Mouse (Mus musculus) lung, embryonic 15.5 days (tissue): ENCODE results near the gene Tnip2. TPM values are rescaled to one million over a fixed set of nuclear protein-coding genes. Genes with fewer than 3 reads are reported as not detected.

Experiments used
- ATAC-seq: fragments of 200-750 bp; cut with Nextera tagmentation; 2 replicates; pipeline ENCODE4 v1.8.0; 2017; ENCODE audit warnings: moderate number of reproducible peaks, borderline replicate concordance; ENCODE audit not compliant: low FRiP score, low TSS enrichment; ENCODE audit errors: extremely low read depth
- H3K27ac ChIP-seq: fragments of 300-500 bp; sonication (generic); 2 replicates; pipeline ENCODE4 v1.5.1; 2015; ENCODE audit warnings: moderate library complexity, mild to moderate bottlenecking, inconsistent platforms
- H3K27me3 ChIP-seq: fragments of 300-500 bp; sonication (generic); 2 replicates; pipeline ENCODE4 v1.6.1; 2015; ENCODE audit warnings: inconsistent platforms
- H3K36me3 ChIP-seq: fragments of 300-500 bp; sonication (generic); 2 replicates; pipeline ENCODE4 v1.6.1; 2015; ENCODE audit warnings: inconsistent platforms
- H3K4me1 ChIP-seq: fragments of 300-500 bp; sonication (generic); 2 replicates; pipeline ENCODE4 v1.6.1; 2015; ENCODE audit warnings: inconsistent platforms
- H3K4me2 ChIP-seq: fragments of 300-500 bp; sonication (generic); 2 replicates; pipeline ENCODE4 v1.6.1; 2015; ENCODE audit warnings: inconsistent platforms, mild to moderate bottlenecking, moderate library complexity
- H3K4me3 ChIP-seq: fragments of 300-500 bp; sonication (generic); 2 replicates; pipeline ENCODE4 v1.5.1; 2015; ENCODE audit warnings: mild to moderate bottlenecking, inconsistent platforms
- H3K9ac ChIP-seq: fragments of 300-500 bp; sonication (generic); 2 replicates; pipeline ENCODE4 v1.6.1; 2015; ENCODE audit warnings: inconsistent platforms
- H3K9me3 ChIP-seq: fragments of 300-500 bp; sonication (generic); 2 replicates; pipeline ENCODE4 v1.6.1; 2016; ENCODE audit warnings: inconsistent platforms
- WGBS: fragments of 180-500 bp; shearing (Covaris S2); methylation state at CpG from one replicate; pipeline ENCODE4 v1.1.7; 2015; 5-methylcytosine and 5-hydroxymethylcytosine counted together
- polyA plus RNA-seq: library from polyadenylated mRNA; unstranded; fragments of >200 nt; fragmentation: Nextera tagmentation; extraction: Ambion mirVana; gene quantifications from 2 replicates; pipeline ENCODE4 v1.2.1, GENCODE M21; 2015

Tnip2 gene
- polyA plus RNA-seq, 1 experiment from 2014 or later = 21.5 TPM

- Histone ChIP-seq H3K4me3 (no peak overlapping the region), H3K9ac (no peak overlapping the region), H3K27ac (no peak overlapping the region), H3K4me2 (no peak overlapping the region), H3K36me3 (no peaks in the 10 kb centered on the region), H3K4me1 (no peaks in the 10 kb centered on the region), H3K9me3 (no peaks in the 10 kb centered on the region), H3K27me3 (no peaks in the 10 kb centered on the region)
- no peak for ATAC-seq
- 64% methylated on average over 5 of the region's 5 CpGs for WGBS
Observed at GRCm38 (mm10) chr5:34534776-34535581, 21.2 kb upstream of the Tnip2 start.

- Histone ChIP-seq H3K4me2 (no peak overlapping the region), H3K27me3 (no peaks in the 10 kb centered on the region), H3K9me3 (no peaks in the 10 kb centered on the region), H3K27ac (no peak overlapping the region), H3K4me3 (no peak overlapping the region), H3K9ac (no peak overlapping the region), H3K4me1 (no peaks in the 10 kb centered on the region), H3K36me3 (no peaks in the 10 kb centered on the region)
- ATAC-seq = no peak
- WGBS = 62% methylated on average over 3 of the region's 3 CpGs
Observed at GRCm38 (mm10) chr5:34533820-34534219, 20.0 kb upstream of the Tnip2 start.

- ATAC-seq = no peak
- Histone ChIP-seq H3K36me3 (no peaks in the 10 kb centered on the region), H3K27ac (no peak overlapping the region), H3K9me3 (no peaks in the 10 kb centered on the region), H3K4me1 (no peaks in the 10 kb centered on the region), H3K4me2 (no peak overlapping the region), H3K4me3 (no peak overlapping the region), H3K27me3 (no peaks in the 10 kb centered on the region), H3K9ac (no peak overlapping the region)
- WGBS = 71% methylated on average over 5 of the region's 5 CpGs
Observed at GRCm38 (mm10) chr5:34533066-34533465, 19.3 kb upstream of the Tnip2 start.

GRCm38 (mm10) chr5:34530687-34531086, 16.9 kb upstream of the Tnip2 start:
- Histone ChIP-seq H3K4me3 (no peak overlapping the region), H3K27me3 (no peaks in the 10 kb centered on the region; the same call in 1 of the 2 replicates), H3K9me3 (no peaks in the 10 kb centered on the region), H3K4me2 (no peak overlapping the region), H3K4me1 (0 out of 2 replicates have a peak, but pooled peaks cover 8% of the 10 kb centered on the region), H3K27ac (no peak overlapping the region), H3K36me3 (no peaks in the 10 kb centered on the region), H3K9ac (no peak overlapping the region)
- ATAC-seq = no peak
- WGBS = 46% methylated on average over 4 of the region's 4 CpGs

GRCm38 (mm10) chr5:34530116-34530515, 16.3 kb upstream of the Tnip2 start:
- Histone ChIP-seq H3K9me3 (no peaks in the 10 kb centered on the region), H3K27ac (no peak overlapping the region), H3K9ac (no peak overlapping the region), H3K27me3 (no peaks in the 10 kb centered on the region; the same call in 1 of the 2 replicates), H3K4me2 (no peak overlapping the region), H3K4me1 (0 out of 2 replicates have a peak, but pooled peaks cover 9% of the 10 kb centered on the region), H3K36me3 (no peaks in the 10 kb centered on the region), H3K4me3 (no peak overlapping the region)
- no peak for ATAC-seq
- WGBS = 57% methylated on average over 5 of the region's 5 CpGs

GRCm38 (mm10) chr5:34528724-34529123, 14.9 kb upstream of the Tnip2 start:
- H3K9ac ChIP-seq = no peak overlapping the region
- ATAC-seq = no peak
- 73% methylated on average over 5 of the region's 5 CpGs for WGBS
- H3K27me3 ChIP-seq = no peaks in the 10 kb centered on the region; the same call in 1 of the 2 replicates
- H3K4me3 ChIP-seq = no peak overlapping the region
- H3K36me3 ChIP-seq = no peaks in the 10 kb centered on the region
- H3K4me2 ChIP-seq = no peak overlapping the region
- H3K27ac ChIP-seq = no peak overlapping the region
- H3K9me3 ChIP-seq = no peaks in the 10 kb centered on the region
- H3K4me1 ChIP-seq = 0 out of 2 replicates have a peak, but pooled peaks cover 9% of the 10 kb centered on the region

- no peak overlapping the region for H3K4me2 ChIP-seq
Observed at GRCm38 (mm10) chr5:34527352-34527751, 13.6 kb upstream of the Tnip2 start.

GRCm38 (mm10) chr5:34526477-34526775, 12.6 kb upstream of the Tnip2 start:
- no peaks in the 10 kb centered on the region for H3K9me3 ChIP-seq
- 0 out of 2 replicates have a peak, but pooled peaks cover 9% of the 10 kb centered on the region for H3K4me1 ChIP-seq
- no peak overlapping the region for H3K9ac ChIP-seq
- ATAC-seq = no peak
- H3K4me2 ChIP-seq = peak overlapping the region; percentile 91
- H3K27ac ChIP-seq = no peak overlapping the region
- no peaks in the 10 kb centered on the region for H3K36me3 ChIP-seq
- 41% methylated on average over 5 of the region's 5 CpGs for WGBS
- H3K27me3 ChIP-seq = no peaks in the 10 kb centered on the region; the same call in 1 of the 2 replicates
- H3K4me3 ChIP-seq = peak overlapping the region; percentile 61

More at GRCm38 (mm10) chr5:34527352-34527751, 13.6 kb upstream of the Tnip2 start:
- Histone ChIP-seq H3K9ac (no peak overlapping the region), H3K4me1 (0 out of 2 replicates have a peak, but pooled peaks cover 9% of the 10 kb centered on the region), H3K36me3 (no peaks in the 10 kb centered on the region), H3K4me3 (no peak overlapping the region), H3K9me3 (no peaks in the 10 kb centered on the region), H3K27me3 (no peaks in the 10 kb centered on the region; the same call in 1 of the 2 replicates), H3K27ac (no peak overlapping the region)
- no peak for ATAC-seq
- 84% methylated on average over 2 of the region's 2 CpGs for WGBS

GRCm38 (mm10) chr5:34525663-34526476, 12.1 kb upstream of the Tnip2 start, which contains the start of gene Sh3bp2:
Gene Sh3bp2, plus strand, starts transcription at chr5:34525838.
- Histone ChIP-seq H3K27me3 (no peaks in the 10 kb centered on the region; the same call in 1 of the 2 replicates), H3K4me3 (peak within 1 kb of the TSS; percentile 61), H3K9me3 (no peaks in the 10 kb centered on the region), H3K4me2 (peak within 1 kb of the TSS; percentile 91), H3K27ac (no peak within 1 kb of the TSS), H3K9ac (peak within 1 kb of the TSS; percentile 51), H3K36me3 (no peaks in the 10 kb centered on the region), H3K4me1 (0 out of 2 replicates have a peak, but pooled peaks cover 9% of the 10 kb centered on the region)
- ATAC-seq = peak; percentile 95
- WGBS = 2% methylated on average over 38 of the region's 38 CpGs

- Histone ChIP-seq H3K27me3 (no peaks in the 10 kb centered on the region; the same call in 1 of the 2 replicates), H3K9ac (no peak overlapping the region), H3K9me3 (no peaks in the 10 kb centered on the region), H3K4me3 (no peak overlapping the region), H3K36me3 (no peaks in the 10 kb centered on the region), H3K4me2 (no peak overlapping the region), H3K4me1 (0 out of 2 replicates have a peak, but pooled peaks cover 9% of the 10 kb centered on the region), H3K27ac (no peak overlapping the region)
- no peak for ATAC-seq
Observed at GRCm38 (mm10) chr5:34524511-34524910, 10.7 kb upstream of the Tnip2 start.

GRCm38 (mm10) chr5:34523958-34524485, 10.2 kb upstream of the Tnip2 start:
- Histone ChIP-seq H3K4me2 (no peak overlapping the region), H3K9ac (no peak overlapping the region), H3K36me3 (no peaks in the 10 kb centered on the region), H3K27ac (no peak overlapping the region), H3K27me3 (no peaks in the 10 kb centered on the region; the same call in 1 of the 2 replicates), H3K4me1 (0 out of 2 replicates have a peak, but pooled peaks cover 9% of the 10 kb centered on the region), H3K9me3 (no peaks in the 10 kb centered on the region), H3K4me3 (no peak overlapping the region)
- WGBS = 49% methylated on average over 4 of the region's 4 CpGs
- no peak for ATAC-seq
